Mouse (Mus musculus) B cell, adult 2 months (primary cell): ENCODE measurements at regions not wholly inside any gene's neighbourhood (a gene's known extent, or its start where the extent isn't known, plus 50 kb on each side); places are given as distances from the start of the nearest gene placed in this dataset.

Experiments
- DNase-seq, 2 experiments: peaks; one replicate each; pipeline ENCODE4 v3.0.0; 2022

DNA sequence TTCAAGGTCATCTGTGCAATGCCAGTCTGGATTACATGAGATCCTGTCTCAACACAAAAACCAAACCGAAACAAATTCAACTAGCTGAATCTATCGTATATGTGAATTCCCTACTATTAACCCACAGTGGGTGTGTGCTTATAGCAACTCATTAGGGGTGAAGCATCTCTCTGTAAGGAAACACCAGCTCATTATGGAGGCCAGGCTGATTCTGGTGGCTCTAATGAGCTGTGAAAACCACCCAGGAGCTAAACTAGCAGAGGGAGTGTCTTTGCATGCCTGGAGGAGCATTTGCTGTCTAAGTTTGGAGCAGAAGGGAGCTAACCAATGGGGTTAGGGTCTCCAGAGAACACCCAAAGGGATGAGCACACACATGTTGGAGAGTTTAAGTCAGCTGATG is 54.1 kb upstream of the Adamts2 start:
- DNase-seq: no peak

GRCm38 (mm10) chr11:50546456-50547144 is 55.3 kb upstream of the Adamts2 start:
- no peak for DNase-seq

- no peak for DNase-seq
These were observed 56.5 kb upstream of the Adamts2 start for GRCm38 (mm10) chr11:50545421-50545820.

DNA sequence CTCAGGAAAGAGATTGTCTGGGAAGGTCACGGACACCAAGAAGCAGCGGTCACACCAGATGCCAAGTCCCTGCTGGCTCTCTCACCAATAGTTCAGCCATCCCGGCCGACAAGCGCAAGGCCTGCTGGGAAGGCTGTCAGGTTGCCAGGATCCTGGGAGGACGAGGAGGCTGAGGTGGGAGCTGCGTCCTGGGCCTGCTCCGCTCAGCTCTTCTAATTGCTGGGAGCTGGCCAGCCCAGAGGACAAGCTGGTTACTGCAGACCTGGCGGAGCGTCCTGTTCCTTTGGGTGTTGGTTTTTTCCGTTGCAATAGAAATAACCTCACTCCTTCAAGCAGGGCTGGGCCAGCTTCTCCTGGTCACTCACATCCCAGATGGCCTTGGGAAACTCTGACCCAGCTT is 61.7 kb upstream of the Adamts2 start:
- no peak for DNase-seq

DNA sequence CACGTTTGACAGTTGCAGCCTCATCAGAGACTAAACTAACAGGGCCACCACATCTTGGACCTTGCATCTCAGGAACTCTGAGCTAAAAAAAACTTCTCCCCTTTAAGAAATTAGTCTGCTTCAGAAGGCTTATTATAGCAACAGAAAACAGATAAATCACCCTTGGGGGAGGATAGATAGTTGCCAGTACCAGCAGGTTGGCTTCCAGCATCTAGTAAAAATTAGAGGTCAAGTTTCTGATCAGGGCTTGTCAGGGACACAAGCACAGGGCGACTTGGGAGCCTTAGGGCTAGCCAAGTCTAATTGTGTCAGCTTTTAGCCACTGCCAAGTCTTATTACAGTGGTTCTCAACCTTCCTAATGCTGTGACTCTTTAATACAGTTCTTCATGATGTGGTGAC is 67.6 kb upstream of the Adamts2 start:
- DNase-seq: no peak

GRCm38 (mm10) chr11:50527923-50528322 is 74.0 kb upstream of the Adamts2 start:
- DNase-seq: no peak

- no peak for DNase-seq
These were observed 81.7 kb upstream of the Adamts2 start for GRCm38 (mm10) chr11:50520162-50520561.

DNA sequence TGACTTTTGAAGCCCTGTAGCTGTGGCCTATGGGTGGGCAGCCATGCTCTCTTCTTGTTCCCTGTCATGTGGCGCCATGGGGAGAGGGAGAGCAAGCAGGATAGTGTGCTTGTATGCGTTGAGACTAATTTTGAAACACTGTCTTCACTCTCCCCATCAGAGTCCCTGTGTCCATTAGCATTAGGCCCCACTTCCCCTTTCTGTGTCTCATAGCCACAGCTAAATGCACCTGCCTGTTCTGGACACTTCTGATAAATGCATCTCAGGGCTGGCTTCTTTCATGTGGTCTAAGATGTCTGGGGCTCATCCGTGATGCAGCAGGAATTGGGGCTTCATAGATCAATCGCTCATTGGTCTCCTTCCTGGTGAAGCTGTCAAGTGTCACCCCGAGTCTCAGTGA is 77.0 kb upstream of the Rufy1 start:
- no peak for DNase-seq

- no peak for DNase-seq
These were observed 76.5 kb upstream of the Rufy1 start for GRCm38 (mm10) chr11:50507498-50507824.

GRCm38 (mm10) chr11:50506820-50507497 is 76.0 kb upstream of the Rufy1 start:
- no peak for DNase-seq

GRCm38 (mm10) chr11:50501352-50501751 is 70.4 kb upstream of the Rufy1 start:
- no peak for DNase-seq

- DNase-seq: no peak
These were observed 62.2 kb upstream of the Rufy1 start for GRCm38 (mm10) chr11:50493123-50493476.

DNA sequence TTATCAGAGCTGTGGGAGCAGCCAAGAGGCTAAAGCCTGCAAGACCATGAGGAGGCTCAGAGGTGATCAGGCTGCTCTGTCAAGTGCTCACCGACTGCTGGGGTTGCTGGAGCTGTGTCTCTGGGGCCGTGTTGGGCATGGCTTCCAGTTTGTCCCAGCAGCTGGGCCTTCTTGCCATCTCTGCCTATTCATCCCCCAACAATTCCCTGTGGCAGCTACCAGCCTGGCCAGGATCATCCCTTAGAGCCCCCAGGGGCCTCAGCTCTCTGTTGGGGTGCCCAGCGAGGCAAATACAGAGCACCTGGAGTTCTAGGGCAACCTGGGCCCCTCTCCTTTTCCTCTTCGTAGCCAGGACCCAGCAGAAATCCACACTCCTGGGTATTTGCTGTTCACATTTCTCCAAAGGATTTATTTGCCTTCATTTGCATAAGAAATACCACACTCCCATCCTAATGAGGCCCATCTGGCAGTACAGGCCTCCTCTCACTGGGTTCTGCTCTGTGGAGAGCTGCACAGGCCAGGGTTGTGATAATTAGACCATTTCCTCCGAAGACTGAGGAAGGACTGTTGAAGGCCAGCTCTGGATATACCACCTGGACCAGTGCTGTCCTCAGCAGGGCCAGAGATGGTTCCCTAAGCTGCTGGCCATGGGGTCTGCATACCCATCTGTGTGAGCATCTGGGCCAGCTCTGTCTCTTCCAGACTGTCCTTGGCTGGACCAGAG is 61.6 kb upstream of the Rufy1 start:
- no peak for DNase-seq

DNA sequence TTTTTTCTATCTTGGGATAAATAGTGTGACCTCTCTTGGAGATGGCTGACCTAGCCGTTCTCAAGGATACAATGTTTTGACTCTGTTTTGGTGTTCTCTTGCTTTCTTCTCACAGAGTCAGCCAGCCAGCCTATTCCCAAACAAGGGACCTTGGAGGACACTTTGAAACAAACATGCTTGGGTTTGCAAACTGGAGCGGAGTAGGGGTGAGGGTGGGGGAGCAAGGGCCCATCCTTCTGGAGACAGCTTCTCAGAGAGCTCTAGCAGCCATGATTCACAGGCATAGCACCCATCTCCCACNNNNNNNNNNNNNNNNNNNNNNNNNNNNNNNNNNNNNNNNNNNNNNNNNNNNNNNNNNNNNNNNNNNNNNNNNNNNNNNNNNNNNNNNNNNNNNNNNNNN is 52.9 kb upstream of the Rufy1 start:
- no peak for DNase-seq

DNA sequence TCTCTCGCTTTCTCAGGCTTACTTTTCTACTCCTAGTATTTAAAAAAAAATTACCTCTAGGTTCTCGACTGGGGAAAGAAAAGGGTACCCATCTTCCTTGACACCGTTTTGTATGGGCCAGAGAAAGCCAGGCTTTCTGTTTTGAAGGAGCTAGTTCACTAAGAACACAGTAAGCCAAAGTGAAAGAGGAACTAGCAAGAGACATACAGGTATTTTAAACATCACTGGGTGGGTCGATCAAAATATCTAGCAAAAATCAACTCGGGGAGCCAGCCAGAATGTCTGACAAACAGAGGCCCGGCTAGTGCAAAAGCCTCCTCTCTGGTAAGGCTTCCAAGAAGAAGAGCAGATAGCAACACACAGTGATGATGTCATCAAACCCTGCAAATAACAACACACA is 52.2 kb upstream of the Rufy1 start:
- peak; percentile 11 to 12 for DNase-seq

DNA sequence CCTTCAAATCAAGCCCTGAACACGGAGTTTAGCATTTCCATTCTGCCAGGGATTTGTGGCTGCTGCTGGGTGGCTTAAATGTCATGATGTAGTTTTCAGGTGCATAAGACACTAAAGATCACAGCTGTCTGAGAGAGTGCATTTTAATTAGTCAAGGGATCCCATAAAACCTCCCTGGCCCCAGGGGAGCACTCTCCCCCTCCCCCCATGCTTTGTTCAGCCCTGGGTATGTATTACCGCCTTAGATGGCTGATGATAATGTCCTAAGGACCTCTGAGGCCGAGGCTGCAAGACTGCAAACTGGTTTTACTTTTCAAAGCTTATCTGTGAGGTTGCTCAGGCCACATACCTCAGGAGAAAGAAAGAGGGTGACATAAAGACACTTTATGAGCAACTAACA is 51.7 kb upstream of the Rufy1 start:
- DNase-seq: no peak
